Mouse (Mus musculus) large intestine, adult 2 months (tissue): Measurements from ENCODE around the gene Cym. TPM values are rescaled to one million over a fixed set of nuclear protein-coding genes. Genes with fewer than 3 reads are reported as not detected.

Experiments
- DNase-seq: peaks from one replicate; pipeline ENCODE4 v3.0.0-alpha.2; 2012; ENCODE audit warnings: low read depth, low spot score
- WGBS: fragments of 180-500 bp; shearing (Covaris S2); methylation state at CpG from one replicate; pipeline ENCODE4 v1.1.7; 2018; 5-methylcytosine and 5-hydroxymethylcytosine counted together
- polyA plus RNA-seq: library from polyadenylated mRNA; depleted of rRNA; stranded (reverse); fragments of >200 nt; gene quantifications from 2 replicates; pipeline ENCODE4 v1.2.3, GENCODE M21; 2012; rRNA removed

Cym gene
- 0.10 and 1.4 TPM in 2 replicates for polyA plus RNA-seq

- no peak for DNase-seq
- 61% methylated on average over 10 of the region's 10 CpGs for WGBS
Observed at GRCm38 (mm10) chr3:107221608-107222007, at the start of gene Cym. Gene Cym, minus strand, starts transcription at chr3:107221732.

GRCm38 (mm10) chr3:107266814-107267345 is 45.3 kb upstream of the Cym start:
- 37% methylated on average over 2 of the region's 2 CpGs for WGBS
- no peak for DNase-seq

GRCm38 (mm10) chr3:107261851-107262165 is 40.3 kb upstream of the Cym start:
- 25% methylated on average over 7 of the region's 7 CpGs for WGBS
- no peak for DNase-seq

- DNase-seq: no peak
- WGBS: 42% methylated on average over 8 of the region's 8 CpGs
Observed at GRCm38 (mm10) chr3:107260956-107261850, 39.7 kb upstream of the Cym start.

DNA sequence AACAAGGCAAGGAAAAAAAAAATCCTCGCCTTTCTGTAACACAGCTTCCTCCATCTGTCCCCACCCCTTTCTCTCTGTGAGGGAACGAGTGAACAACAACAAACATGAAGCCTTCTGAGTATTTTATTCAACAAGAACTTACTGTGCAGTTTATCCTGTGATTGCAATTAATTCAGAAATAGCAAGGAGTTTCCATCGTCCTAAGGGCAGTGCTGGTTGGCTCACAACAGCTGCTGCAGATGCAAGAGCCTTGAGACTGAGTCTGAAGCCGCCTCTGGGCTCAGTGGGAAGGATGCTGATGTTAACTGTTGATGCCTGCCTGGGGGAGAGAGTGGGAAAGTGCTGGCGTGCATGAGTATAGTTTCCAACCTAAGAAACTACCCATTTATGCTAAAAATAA is 36.4 kb upstream of the Cym start:
- 51% methylated on average over 5 of the region's 5 CpGs for WGBS
- no peak for DNase-seq

DNA sequence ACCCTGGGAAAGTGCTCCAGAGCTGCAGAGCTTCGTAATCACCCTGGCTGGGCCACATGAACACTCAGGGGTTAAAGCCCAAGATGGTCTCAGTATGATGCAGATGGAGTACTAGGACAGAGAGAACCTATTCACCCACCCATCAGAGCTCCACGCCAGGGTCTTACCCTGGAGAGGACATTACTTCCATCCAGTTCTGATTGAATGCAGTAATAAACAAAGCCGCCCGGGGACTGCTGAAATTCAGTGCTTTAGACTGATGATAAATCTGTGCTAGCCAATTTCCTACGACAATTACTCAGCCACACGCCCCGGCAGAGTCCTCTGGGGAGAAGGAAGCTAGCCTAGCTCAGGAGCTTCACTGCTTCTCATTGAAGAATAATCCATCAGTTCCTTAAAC is 35.2 kb upstream of the Cym start:
- 48% methylated on average over 7 of the region's 7 CpGs for WGBS

GRCm38 (mm10) chr3:107255992-107256391 is 34.5 kb upstream of the Cym start:
- no peak for DNase-seq
- WGBS: 70% methylated on average over 3 of the region's 3 CpGs

More for the DNA sequence above, 35.2 kb upstream of the Cym start:
- no peak for DNase-seq

DNA sequence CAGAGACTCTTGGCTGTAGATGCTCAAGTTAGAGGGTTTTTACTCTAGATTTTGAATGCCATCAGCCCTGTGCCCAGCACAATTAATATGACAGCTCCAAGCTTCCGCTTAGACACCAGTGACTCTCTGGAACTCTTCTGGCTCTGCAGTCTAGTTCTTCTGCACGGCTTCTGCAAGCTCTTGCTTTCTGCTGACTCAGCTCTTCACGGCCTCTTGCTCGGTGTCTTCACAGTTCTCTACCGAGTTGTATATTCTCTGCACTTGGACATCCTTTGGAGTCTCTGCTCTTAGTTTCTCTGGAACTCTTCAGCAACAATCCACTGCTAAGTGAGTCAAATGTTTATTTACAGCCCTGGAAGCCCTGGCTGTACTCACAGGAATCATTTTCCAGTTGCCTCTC is 32.4 kb upstream of the Cym start:
- WGBS: 60% methylated on average over 5 of the region's 5 CpGs

DNA sequence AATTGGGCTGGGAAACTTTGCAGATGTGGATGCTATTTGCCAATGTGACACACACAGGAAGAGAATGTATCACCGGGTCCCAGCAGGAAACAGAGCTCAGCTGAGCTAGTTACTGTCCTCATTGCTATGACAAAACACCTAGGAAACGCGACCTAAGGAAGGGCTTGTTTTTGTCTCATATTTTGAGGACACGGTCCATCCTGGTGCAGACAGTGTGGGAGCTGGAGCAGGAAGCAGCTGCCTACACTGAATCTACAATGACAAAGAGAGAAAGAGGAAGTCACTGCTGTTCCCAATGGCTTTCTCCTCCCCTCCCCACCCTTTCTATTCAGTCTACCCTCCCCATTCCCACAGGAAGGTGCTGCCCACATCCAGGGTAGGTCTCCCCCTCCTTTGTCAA is 30.5 kb upstream of the Cym start:
- no peak for DNase-seq
- WGBS: 52% methylated on average over 4 of the region's 4 CpGs

More for the DNA sequence above, 32.4 kb upstream of the Cym start:
- no peak for DNase-seq

GRCm38 (mm10) chr3:107250320-107250719 is 28.8 kb upstream of the Cym start:
- 24% methylated on average over 2 of the region's 2 CpGs for WGBS
- DNase-seq: no peak

DNA sequence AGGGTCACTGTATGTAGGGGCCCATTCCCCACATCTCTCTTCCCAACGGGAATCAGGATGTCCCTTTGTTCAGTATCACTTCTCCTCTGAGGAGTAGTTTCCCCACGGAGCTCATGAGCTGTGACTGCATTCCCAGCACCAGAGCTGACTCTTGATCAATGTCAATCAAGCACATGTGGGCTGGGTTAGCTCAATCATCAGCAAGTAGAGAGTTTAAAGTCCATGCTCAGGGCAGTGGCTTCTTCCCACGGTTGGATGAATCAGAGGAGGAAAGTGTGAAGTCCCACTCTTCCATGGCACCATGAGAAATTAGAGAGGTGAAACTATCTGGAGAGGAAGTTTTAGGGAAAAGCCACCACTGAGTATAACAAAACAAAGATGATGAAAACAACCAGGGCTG is 27.5 kb upstream of the Cym start:
- DNase-seq: no peak
- WGBS: 42% methylated on average over 3 of the region's 3 CpGs

DNA sequence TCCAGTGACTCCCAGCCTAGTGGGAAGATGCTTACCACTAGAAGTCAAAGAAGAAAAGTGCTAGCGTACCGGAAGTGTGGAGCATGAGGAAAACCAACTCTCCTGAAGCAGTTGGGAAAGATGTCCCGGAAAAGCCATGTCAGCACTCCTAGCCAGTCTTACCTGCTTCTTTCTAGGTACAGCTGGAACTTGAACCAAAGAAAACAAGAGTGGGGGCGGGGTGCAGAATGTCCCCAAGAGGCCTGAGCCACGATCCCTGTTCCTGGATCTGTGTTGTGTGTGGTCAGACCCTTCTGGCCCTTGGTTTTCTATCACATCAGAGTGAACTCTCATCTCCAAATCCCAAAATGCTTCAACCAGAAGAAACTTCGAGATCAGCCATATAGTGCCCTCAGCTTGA is 25.3 kb upstream of the Cym start:
- WGBS: 76% methylated on average over 6 of the region's 6 CpGs
- no peak for DNase-seq

DNA sequence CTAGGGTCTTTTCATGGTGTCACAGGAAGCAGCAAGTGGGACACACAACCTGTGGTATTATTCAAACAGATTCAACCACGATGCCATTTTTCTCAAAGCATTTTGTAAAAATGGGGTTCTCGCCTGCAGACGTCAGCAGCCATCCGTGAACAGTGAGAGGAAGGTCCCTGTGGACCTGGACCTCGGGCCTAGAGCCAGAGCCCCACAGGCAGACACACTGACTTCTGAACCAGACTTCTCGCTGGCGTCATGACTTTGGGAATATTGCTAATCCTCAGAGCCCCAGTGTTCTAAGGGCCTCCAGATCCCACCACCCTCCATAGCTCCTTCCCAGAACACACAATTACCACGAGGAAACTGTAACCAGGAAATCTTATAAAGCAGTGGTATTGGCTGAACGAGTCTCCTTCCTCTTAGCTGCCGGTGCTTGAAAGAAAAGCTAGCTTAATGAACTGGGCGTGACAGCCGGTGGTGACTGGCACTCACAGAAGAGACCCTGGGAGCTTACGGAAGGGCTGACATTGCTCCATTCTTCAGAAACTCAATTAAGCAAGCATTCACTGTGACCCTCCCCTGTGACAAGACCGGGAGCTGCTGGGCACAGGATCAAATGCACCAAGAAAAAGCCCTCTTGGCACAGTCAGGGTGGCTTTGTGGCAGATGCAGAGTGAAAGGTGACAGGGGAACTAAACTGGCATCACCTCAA is 20.0 kb upstream of the Cym start:
- DNase-seq: no peak
- 39% methylated on average over 14 of the region's 14 CpGs for WGBS

DNA sequence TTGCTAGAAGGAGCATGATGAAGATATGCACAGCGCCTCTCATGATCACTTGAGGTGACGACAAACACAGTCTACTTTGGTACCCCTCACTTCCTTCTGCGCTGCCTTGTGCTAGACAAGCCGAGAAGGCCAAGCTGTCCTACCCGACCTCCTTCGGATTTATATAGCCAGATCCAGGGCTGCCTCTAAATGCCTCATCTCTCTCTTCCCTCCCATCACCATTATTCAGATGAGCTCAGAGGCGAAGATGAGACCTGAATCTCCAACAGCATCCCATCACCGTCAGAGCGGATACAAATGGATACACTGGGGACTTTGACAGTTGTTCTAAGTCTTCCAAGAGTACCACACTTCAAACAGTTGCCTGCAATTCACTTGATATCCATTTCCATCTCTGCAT is 18.1 kb upstream of the Cym start, which contains the start of gene Prok1:
TSS of gene Prok1 (minus strand) at position 101 of the 400 bp plus-strand sequence.
- DNase-seq: no peak
- WGBS: 83% methylated on average over 9 of the region's 9 CpGs

DNA sequence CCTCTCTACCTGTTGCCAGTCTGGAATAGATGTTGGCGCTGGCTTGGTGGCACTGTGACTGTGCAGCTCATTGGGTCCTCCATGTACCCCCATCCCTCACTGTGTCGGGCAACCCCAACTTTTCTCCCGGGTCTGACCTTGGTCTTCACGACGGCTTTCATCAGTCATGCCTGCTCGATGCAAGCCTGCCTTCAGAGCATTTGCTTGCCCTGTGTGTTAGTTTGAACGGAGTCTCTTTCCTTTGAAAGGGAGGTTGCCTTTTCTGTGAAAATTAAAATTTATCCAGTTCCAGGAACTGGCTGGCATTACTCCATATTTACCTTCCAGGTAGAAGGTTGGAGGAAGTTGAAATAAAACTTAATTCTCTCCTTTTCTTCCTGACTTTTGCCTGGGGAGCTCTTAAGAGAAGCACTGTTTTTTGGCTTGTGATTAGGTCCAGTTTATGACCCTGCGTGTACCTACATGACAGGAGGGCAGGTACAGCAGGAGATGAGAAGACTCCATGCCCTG is 17.0 kb upstream of the Cym start:
- 71% methylated on average over 8 of the region's 8 CpGs for WGBS
- no peak for DNase-seq

DNA sequence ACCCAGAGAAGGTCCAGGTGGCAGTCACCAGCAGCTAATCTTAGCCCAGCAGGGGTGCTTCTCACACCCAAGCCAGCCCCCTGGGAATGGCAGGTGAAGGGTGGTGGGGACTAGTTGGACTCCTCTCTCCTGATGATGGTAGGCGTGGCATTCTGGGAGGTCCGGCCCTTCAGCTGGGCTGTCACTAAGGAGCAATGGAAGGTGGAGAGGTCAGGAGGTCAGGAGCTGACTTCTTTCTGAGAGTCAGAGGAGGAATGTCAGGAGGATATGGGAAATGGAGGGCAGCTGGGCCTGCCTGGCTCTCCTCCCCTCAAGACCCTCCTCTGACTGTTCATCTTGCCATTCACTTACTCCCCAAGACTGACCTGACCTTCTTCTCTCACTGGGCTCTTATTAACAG is 16.5 kb upstream of the Cym start:
- 65% methylated on average over 2 of the region's 2 CpGs for WGBS
- no peak for DNase-seq

- DNase-seq: no peak
- WGBS: 32% methylated on average over 2 of the region's 2 CpGs
Observed at GRCm38 (mm10) chr3:107233945-107234344, 12.4 kb upstream of the Cym start.

DNA sequence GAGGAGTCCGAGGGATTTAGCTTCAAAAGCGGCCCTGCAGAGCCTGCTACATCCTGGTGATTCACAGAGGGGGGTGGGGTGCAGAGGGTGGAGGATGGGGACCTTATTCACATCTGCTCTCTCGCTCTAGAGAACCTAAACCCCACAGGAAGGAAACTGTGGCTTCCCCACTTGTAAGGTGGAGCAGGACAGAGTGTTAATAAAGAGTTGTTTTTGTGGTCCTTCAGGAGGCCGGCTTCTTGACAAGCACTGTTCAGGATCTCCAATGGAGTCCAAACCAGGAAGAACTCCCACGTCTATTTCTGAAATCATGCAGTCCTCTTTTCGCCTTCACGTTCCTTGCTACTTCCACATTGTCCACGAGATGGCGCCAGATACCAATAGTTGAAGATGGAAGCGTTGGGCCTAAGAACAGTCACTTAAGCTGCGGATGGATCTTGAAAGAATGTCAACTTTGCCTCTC is 11.8 kb upstream of the Cym start:
- peak; percentile 83 for DNase-seq
- whole genome bisulfite sequencing: 8% methylated on average over 11 of the region's 11 CpGs

- WGBS: 53% methylated on average over 4 of the region's 4 CpGs
- no peak for DNase-seq
Observed at GRCm38 (mm10) chr3:107231202-107231601, 9.7 kb upstream of the Cym start.

GRCm38 (mm10) chr3:107230527-107230926 is 9.0 kb upstream of the Cym start, which contains the start of gene A630076J17Rik:
Gene A630076J17Rik, plus strand, starts transcription at chr3:107230614.
- peak; percentile 8 for DNase-seq
- WGBS: 6% methylated on average over 1 of the region's 1 CpGs
